Mouse (Mus musculus) hematopoietic multipotent progenitor cell, adult 10-12 weeks (in vitro differentiated cells): ENCODE results near the gene Olfr1358. TPM values are rescaled to one million over a fixed set of nuclear protein-coding genes. Genes with fewer than 3 reads are reported as not detected.

Experiments
- polyA plus RNA-seq: library from polyadenylated mRNA; stranded (reverse); fragments of >175 nt; gene quantifications from 2 replicates; pipeline ENCODE4 v1.2.3, GENCODE M21; 2012; ENCODE audit warnings: low replicate concordance

Gene Olfr1358
- polyA plus RNA-seq, result not detected in 2 replicates

GRCm38 (mm10) chr10:78517128-78517527 lies at the start of gene Olfr1358:
TSS of gene Olfr1358 (plus strand) at chr10:78517428.

Other genes starting within 250 kb of the Olfr1358 start
- gene Agpat3, start 164.9 kb upstream of the Olfr1358 start, polyA plus RNA-seq, result 111 and 117 TPM in 2 replicates
- 157 and 183 TPM in 2 replicates for gene Rrp1, start 104.4 kb upstream of the Olfr1358 start, polyA plus RNA-seq
- 4.8 and 51.0 TPM in 2 replicates for gene Cstb, start 91.8 kb upstream of the Olfr1358 start, polyA plus RNA-seq
- gene Pdxk, start 52.5 kb upstream of the Olfr1358 start, polyA plus RNA-seq, result 16.5 and 16.9 TPM in 2 replicates
- gene Ilvbl, start 56.9 kb downstream of the Olfr1358 start, polyA plus RNA-seq, result 28.5 and 30.8 TPM in 2 replicates
- gene Syde1, start 74.5 kb downstream of the Olfr1358 start, polyA plus RNA-seq, result 3.2 and 3.6 TPM in 2 replicates
- not detected in 2 replicates for gene Olfr1357, start 100.6 kb downstream of the Olfr1358 start, polyA plus RNA-seq
- gene Casp14, start 200.9 kb downstream of the Olfr1358 start, polyA plus RNA-seq, result not detected in 2 replicates
- gene Ccdc105, start 235.6 kb downstream of the Olfr1358 start, polyA plus RNA-seq, result not detected in 2 replicates